Mouse (Mus musculus) urinary bladder, postnatal 36 days (tissue): ENCODE measurements around the gene Pttg1ip.

Source experiments
- DNase-seq, 2 experiments: peaks; one replicate each; pipeline ENCODE4 v3.0.0; 2022; ENCODE audit warnings: low spot score in 2 of 2, mixed read lengths in 1 of 2

The Pttg1ip gene

GRCm38 (mm10) chr10:77581408-77582284 is at the start of gene Pttg1ip:
Gene Pttg1ip, plus strand, starts transcription at chr10:77581720.
- DNase-seq = peak; percentile 88 to 94

GRCm38 (mm10) chr10:77532020-77532413 is 49.5 kb upstream of the Pttg1ip start:
- DNase-seq = no peak

- DNase-seq = no peak
Measured at GRCm38 (mm10) chr10:77536727-77537126, 44.8 kb upstream of the Pttg1ip start.

DNA sequence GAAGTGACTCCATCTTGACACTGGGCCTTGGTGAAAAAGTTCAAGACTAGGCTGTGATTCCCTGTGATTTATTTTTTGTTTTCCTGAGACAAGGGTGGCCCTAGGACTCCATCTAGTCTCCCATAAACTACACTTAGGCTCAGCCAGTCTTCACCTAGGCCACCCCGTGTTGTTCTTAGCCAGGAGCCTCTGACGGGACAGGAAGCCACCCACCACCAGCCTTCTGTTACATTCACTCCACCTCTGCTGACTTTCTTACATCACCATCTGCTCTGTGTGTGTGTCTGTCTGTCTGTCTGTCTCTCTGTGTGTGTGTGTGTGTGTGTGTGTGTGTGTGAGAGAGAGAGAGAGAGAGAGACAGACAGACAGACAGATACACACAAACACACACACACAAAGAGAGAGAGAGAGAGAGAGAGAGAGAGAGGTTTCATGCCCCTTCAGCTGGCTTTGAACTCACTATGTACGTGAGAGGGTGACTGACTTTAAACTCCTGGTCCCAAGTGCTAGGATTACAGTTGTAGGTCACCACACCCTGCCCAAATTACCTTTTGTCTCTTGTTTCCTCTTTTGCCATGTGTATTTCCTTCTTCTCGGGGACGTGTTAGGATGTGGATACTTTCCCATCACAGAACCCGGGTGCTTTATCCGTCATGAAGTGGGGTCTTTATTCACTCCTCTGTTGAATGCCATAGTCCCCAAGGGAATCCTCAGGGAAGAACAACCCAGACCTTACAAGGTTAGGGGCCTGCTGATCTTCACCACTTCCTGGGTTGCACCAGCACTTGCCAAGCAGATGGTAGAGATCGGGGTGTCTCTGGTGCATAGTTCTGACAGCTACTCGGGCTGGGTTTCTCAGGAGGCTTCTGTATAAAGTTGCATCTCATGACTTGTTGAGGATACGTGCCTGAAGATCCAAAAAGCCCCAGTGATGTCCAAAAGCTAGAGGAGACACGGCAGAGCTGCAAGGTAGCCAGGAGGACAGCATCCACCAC is 44.0 kb upstream of the Pttg1ip start:
- DNase-seq = no peak

- no peak for DNase-seq
Measured at GRCm38 (mm10) chr10:77539320-77539945, 42.1 kb upstream of the Pttg1ip start.

GRCm38 (mm10) chr10:77540576-77541102 is 40.9 kb upstream of the Pttg1ip start:
- DNase-seq = no peak

- DNase-seq = no peak
Measured at GRCm38 (mm10) chr10:77541864-77542666, 39.5 kb upstream of the Pttg1ip start.

GRCm38 (mm10) chr10:77543226-77543625 is 38.3 kb upstream of the Pttg1ip start:
- DNase-seq = no peak

- peak; percentile 55 to 85 for DNase-seq
Measured at GRCm38 (mm10) chr10:77544916-77545315, 36.6 kb upstream of the Pttg1ip start.

DNA sequence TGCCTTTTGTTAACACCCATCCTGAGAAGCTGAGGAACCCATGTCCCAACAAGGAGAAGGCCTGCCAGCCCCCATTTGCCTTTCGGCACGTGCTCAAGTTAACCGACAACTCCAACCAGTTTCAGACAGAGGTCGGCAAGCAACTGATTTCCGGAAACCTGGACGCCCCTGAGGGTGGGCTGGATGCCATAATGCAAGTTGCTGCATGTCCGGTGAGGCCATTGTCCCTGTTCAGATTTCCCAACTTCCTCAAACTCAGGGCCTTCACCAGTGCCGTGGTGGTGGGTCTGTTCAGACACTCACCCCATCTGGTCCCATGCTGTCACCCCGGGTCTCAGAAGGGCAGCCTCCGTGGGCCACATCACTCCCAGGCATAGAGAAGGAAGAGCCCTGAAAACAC is 32.9 kb upstream of the Pttg1ip start:
- DNase-seq = peak; percentile 60 to 68

DNA sequence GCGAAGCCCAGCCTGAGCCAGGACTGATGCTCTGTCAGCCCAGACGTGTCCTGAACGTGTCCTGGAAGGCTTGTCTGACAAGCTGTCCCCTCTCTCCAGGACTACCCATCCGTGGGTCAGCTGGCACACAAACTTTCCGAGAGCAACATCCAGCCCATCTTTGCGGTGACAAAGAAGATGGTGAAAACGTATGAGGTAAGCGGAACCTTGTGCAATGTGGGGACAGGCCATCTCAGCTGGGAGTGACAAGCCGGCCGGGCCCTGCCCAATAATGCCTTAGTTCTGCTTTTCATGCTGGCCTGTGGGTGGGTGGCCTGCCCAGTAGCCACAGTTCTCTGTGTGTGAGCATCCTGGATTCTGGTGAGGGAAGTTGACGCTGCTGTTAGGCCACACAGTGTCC is 30.6 kb upstream of the Pttg1ip start:
- DNase-seq = no peak

- no peak for DNase-seq
Measured at GRCm38 (mm10) chr10:77552162-77552561, 29.4 kb upstream of the Pttg1ip start.

DNA sequence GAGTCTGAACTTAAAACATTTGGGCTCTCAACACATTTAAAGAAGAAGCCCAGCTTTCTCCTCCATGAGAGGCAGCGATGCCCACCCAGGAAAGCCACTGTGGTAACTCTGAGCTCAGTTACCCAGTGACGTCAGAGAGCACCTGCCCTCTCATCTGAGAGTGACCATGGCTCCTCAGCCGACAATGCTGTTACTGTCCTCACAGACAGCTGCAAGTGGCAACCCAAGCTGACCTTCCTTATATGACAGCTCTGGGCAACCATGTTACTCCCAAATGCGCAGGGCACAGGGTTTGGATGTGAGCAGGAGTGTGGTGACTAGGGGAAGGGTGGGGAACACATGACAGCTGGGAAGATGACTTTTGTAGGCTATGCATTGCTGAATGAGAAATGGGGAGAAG is 28.2 kb upstream of the Pttg1ip start:
- no peak for DNase-seq

- no peak for DNase-seq
Measured at GRCm38 (mm10) chr10:77554918-77555317, 26.6 kb upstream of the Pttg1ip start.

- DNase-seq = no peak
Measured at GRCm38 (mm10) chr10:77556631-77557030, 24.9 kb upstream of the Pttg1ip start.

DNA sequence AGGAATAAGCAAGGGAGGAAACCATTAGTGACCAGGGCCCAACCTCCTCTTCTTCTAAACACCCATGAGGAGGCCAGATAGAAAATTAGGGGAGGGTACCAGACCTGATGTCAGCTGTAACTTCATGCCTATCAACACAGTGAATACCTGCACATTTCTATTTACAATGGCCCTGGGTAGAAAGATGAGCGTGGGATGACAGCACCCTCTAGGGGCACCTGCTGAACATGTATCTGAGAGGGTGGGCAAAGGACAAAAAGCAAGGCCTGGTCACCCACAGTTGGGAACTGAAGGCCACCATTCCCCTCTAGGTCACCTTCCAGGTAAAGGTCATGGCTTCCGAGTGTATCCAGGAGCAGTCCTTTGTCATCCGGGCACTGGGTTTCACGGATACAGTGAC is 23.9 kb upstream of the Pttg1ip start:
- DNase-seq = no peak

GRCm38 (mm10) chr10:77560090-77560489 is 21.4 kb upstream of the Pttg1ip start:
- DNase-seq = no peak

GRCm38 (mm10) chr10:77560830-77561229 is 20.7 kb upstream of the Pttg1ip start:
- DNase-seq = no peak

DNA sequence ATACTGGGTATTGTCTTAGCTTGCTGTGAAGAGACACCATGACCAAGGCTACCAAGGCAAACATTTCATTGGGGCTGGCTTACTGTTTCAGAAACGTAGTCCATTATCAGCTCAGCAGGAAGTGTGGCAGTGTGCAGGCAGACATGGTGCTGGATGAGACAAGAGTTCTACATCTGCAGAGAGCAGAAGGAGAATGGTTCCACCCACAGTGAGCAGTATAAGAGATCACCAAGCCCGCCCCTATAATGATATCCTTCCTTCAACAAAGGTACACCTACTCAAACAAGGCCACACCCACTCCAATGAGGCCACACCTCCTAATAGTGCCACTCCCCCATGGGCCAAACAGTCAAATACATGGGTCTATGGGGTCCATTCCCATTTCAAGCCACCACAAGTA is 20.0 kb upstream of the Pttg1ip start:
- DNase-seq = no peak

DNA sequence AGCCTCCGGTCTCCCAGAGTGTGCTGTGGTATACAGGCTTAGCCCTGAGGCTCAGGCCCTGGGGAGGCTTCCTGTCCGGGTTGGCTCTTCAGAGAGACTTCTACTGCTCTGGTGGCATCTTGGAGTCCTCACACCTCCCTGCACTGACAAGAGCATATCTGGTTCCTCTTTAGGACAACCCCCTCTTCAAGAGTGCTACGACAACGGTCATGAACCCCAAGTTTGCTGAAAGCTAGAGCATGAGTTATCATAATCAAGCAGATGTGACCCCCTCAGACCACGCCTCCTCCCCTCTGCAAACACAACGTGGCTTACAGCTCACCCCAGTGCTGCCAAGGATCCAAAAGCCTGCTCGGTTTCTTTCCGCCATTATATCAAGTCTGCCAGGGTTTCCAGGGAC is 16.5 kb upstream of the Pttg1ip start:
- DNase-seq = no peak

GRCm38 (mm10) chr10:77566651-77567050 is 14.9 kb upstream of the Pttg1ip start:
- peak; percentile 70 to 83 for DNase-seq
